Mouse (Mus musculus) limb, embryonic 11.5 days (tissue): ENCODE data around the gene Carns1. TPM values are rescaled to one million over a fixed set of nuclear protein-coding genes. Genes with fewer than 3 reads are reported as not detected.

Source experiments
- ATAC-seq: fragments of 200-750 bp; cut with Nextera tagmentation; 2 replicates; pipeline ENCODE4 v1.8.0; 2017; ENCODE audit warnings: low read depth; ENCODE audit not compliant: insufficient number of reproducible peaks, low FRiP score, low TSS enrichment
- DNase-seq: peaks from one replicate; pipeline ENCODE4 v3.0.0-alpha.2; 2015; ENCODE audit warnings: low spot score
- H3K27ac ChIP-seq: fragments of 300-500 bp; sonication (generic); replicated peaks from 2 replicates; pipeline ENCODE4 v1.5.1; 2014; ENCODE audit warnings: low read depth, mild to moderate bottlenecking, low read length
- H3K27me3 ChIP-seq: fragments of 300-500 bp; sonication (generic); 2 replicates; pipeline ENCODE4 v1.6.1; 2014; ENCODE audit warnings: mild to moderate bottlenecking, low read length, mixed read lengths; ENCODE audit not compliant: control insufficient read depth, insufficient read depth
- H3K36me3 ChIP-seq: fragments of 300-500 bp; sonication (generic); 2 replicates; pipeline ENCODE4 v1.6.1; 2014; ENCODE audit warnings: mild to moderate bottlenecking, low read length, moderate library complexity, mixed read lengths; ENCODE audit not compliant: control insufficient read depth, insufficient read depth
- H3K4me1 ChIP-seq: fragments of 300-500 bp; sonication (generic); 2 replicates; pipeline ENCODE4 v1.6.1; 2014; ENCODE audit warnings: low read length, mixed read lengths; ENCODE audit not compliant: control insufficient read depth, insufficient read depth
- H3K4me2 ChIP-seq: fragments of 300-500 bp; sonication (generic); 2 replicates; pipeline ENCODE4 v1.6.1; 2014; ENCODE audit warnings: low read depth, mild to moderate bottlenecking, moderate library complexity; ENCODE audit not compliant: severe bottlenecking
- H3K4me3 ChIP-seq: fragments of 300-500 bp; sonication (generic); 2 replicates; pipeline ENCODE4 v1.5.1; 2014; ENCODE audit warnings: low read depth, low read length
- H3K9ac ChIP-seq: fragments of 300-500 bp; sonication (generic); 2 replicates; pipeline ENCODE4 v1.6.1; 2014; ENCODE audit warnings: mild to moderate bottlenecking, low read length
- H3K9me3 ChIP-seq: fragments of 300-500 bp; sonication (generic); 2 replicates; pipeline ENCODE4 v1.6.1; 2016; ENCODE audit warnings: low read length; ENCODE audit not compliant: control insufficient read depth
- WGBS: fragments of 180-500 bp; shearing (Covaris S2); extraction: QIAGEN DNeasy Blood & Tissue Kit; methylation state at CpG from one replicate; pipeline ENCODE4 v1.1.7; 2014; 5-methylcytosine and 5-hydroxymethylcytosine counted together
- polyA plus RNA-seq: library from polyadenylated mRNA; unstranded; fragments of >200 nt; fragmentation: Nextera tagmentation; extraction: Ambion mirVana; gene quantifications from 2 replicates; pipeline ENCODE4 v1.2.1, GENCODE M21; 2014

The Carns1 gene
- polyA plus RNA-seq, 1 experiment from 2014 or later = 2.1 TPM

GRCm38 (mm10) chr19:4152445-4153231 lies 22.6 kb downstream of the Carns1 start:
- H3K9me3 ChIP-seq = no peaks in the 10 kb centered on the region
- H3K9ac ChIP-seq = no peak overlapping the region
- no peak overlapping the region for H3K4me2 ChIP-seq
- WGBS = 85% methylated on average over 8 of the region's 8 CpGs
- H3K27me3 ChIP-seq = no peaks in the 10 kb centered on the region
- ATAC-seq (no peak), DNase-seq (no peak)
- H3K27ac ChIP-seq = no peak overlapping the region
- peaks cover 14% of the 10 kb centered on the region for H3K4me1 ChIP-seq
- H3K4me3 ChIP-seq = no peak overlapping the region
- peaks cover 21% of the 10 kb centered on the region for H3K36me3 ChIP-seq

DNA sequence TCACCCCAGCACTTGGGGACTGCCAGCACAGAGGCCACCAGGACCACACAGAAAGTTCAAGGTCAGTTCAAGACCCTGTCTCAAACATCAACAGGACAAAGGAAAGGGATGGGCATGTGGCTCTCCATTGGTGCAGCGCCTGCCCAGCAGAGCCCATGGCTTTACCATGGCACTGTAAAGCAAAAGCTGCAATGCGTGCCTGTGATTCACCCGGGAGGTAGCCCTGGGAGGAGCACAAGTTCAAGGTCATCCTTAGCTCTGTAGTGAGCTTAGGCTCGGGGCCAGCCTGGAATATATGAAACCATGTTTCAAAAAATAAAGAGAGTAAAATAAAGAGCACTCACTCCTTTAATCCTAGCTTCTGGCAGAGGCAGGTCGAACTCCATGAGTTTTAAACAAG lies 23.4 kb downstream of the Carns1 start:
- no peak overlapping the region for H3K27ac ChIP-seq
- no peak overlapping the region for H3K4me3 ChIP-seq
- H3K9me3 ChIP-seq = no peaks in the 10 kb centered on the region
- WGBS = 91% methylated on average over 5 of the region's 5 CpGs
- no peak overlapping the region for H3K4me2 ChIP-seq
- peaks cover 17% of the 10 kb centered on the region for H3K36me3 ChIP-seq
- DNase-seq (no peak), ATAC-seq (no peak)
- peaks cover 15% of the 10 kb centered on the region for H3K4me1 ChIP-seq
- no peak overlapping the region for H3K9ac ChIP-seq
- H3K27me3 ChIP-seq = no peaks in the 10 kb centered on the region

GRCm38 (mm10) chr19:4151488-4151860 lies 23.8 kb downstream of the Carns1 start:
- Histone ChIP-seq H3K4me1 (peaks cover 15% of the 10 kb centered on the region), H3K27ac (no peak overlapping the region), H3K9ac (no peak overlapping the region), H3K27me3 (no peaks in the 10 kb centered on the region), H3K9me3 (no peaks in the 10 kb centered on the region), H3K4me2 (no peak overlapping the region), H3K4me3 (no peak overlapping the region), H3K36me3 (peaks cover 17% of the 10 kb centered on the region)
- 72% methylated on average over 5 of the region's 5 CpGs for WGBS
- ATAC-seq = no peak
- DNase-seq = no peak

- Histone ChIP-seq H3K36me3 (peaks cover 11% of the 10 kb centered on the region), H3K4me1 (peaks cover 15% of the 10 kb centered on the region)
These were observed 24.5 kb downstream of the Carns1 start for GRCm38 (mm10) chr19:4150567-4151487.

DNA sequence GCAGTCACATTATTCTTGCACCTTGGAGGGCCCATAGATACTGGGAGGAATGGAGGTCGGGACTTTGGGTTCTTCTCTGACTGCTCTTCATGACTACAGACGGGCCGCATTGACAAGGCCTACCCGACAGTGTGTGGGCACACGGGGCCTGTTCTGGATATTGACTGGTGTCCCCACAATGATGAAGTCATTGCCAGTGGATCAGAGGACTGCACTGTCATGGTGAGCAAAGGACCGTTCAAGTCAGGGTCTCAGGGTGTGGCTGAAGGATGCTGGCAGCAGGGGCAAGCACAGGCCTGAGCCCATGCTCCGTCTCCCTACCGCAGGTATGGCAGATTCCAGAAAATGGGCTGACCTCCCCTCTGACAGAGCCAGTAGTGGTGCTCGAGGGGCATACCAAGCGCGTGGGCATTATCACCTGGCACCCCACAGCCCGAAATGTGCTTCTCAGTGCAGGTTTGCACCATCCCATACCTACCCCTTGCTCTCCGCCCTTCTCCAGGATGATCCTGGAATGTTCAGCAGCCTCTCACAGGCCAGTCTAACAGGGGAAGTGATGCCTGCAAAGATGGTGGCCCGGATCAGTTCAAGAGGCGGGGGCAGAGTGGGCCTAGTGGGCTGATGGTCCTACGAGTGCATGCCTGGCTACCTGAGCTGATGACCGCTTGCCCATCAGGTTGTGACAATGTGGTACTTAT lies 25.4 kb downstream of the Carns1 start:
- ATAC-seq (no peak), DNase-seq (no peak)
- Histone ChIP-seq H3K9ac (no peak overlapping the region), H3K4me2 (no peak overlapping the region), H3K27me3 (no peaks in the 10 kb centered on the region), H3K36me3 (peaks cover 11% of the 10 kb centered on the region), H3K9me3 (no peaks in the 10 kb centered on the region), H3K4me1 (peaks cover 15% of the 10 kb centered on the region), H3K27ac (no peak overlapping the region), H3K4me3 (no peak overlapping the region)
- 96% methylated on average over 17 of the region's 17 CpGs for WGBS

More at GRCm38 (mm10) chr19:4150567-4151487, 24.5 kb downstream of the Carns1 start:
- Histone ChIP-seq H3K27ac (no peak overlapping the region), H3K9me3 (no peaks in the 10 kb centered on the region), H3K4me2 (no peak overlapping the region), H3K9ac (no peak overlapping the region), H3K4me3 (no peak overlapping the region), H3K27me3 (no peaks in the 10 kb centered on the region)
- DNase-seq = no peak
- ATAC-seq = no peak
- 91% methylated on average over 22 of the region's 22 CpGs for WGBS

- Histone ChIP-seq H3K27ac (no peak overlapping the region), H3K9ac (peak overlapping the region; percentile 85), H3K9me3 (no peaks in the 10 kb centered on the region), H3K4me3 (peak overlapping the region; percentile 86), H3K4me2 (peak overlapping the region; percentile 90), H3K4me1 (peaks cover 15% of the 10 kb centered on the region), H3K36me3 (peaks cover 11% of the 10 kb centered on the region), H3K27me3 (no peaks in the 10 kb centered on the region)
- ATAC-seq = no peak
- WGBS = 82% methylated on average over 11 of the region's 11 CpGs
- no peak for DNase-seq
These were observed 26.0 kb downstream of the Carns1 start for GRCm38 (mm10) chr19:4149283-4149682.

GRCm38 (mm10) chr19:4148819-4149218 lies 26.5 kb downstream of the Carns1 start:
- Histone ChIP-seq H3K4me1 (peaks cover 15% of the 10 kb centered on the region), H3K9me3 (no peaks in the 10 kb centered on the region), H3K9ac (peak overlapping the region; percentile 85), H3K27ac (0 out of 2 replicates have a peak overlapping the region, but pooled peaks have one; percentile 36), H3K4me3 (peak overlapping the region; percentile 86), H3K36me3 (peaks cover 11% of the 10 kb centered on the region), H3K4me2 (peak overlapping the region; percentile 90), H3K27me3 (no peaks in the 10 kb centered on the region)
- ATAC-seq = no peak
- no peak for DNase-seq
- WGBS = 4% methylated on average over 8 of the region's 8 CpGs

- Histone ChIP-seq H3K36me3 (peaks cover 11% of the 10 kb centered on the region), H3K4me1 (peaks cover 15% of the 10 kb centered on the region), H3K27me3 (no peaks in the 10 kb centered on the region), H3K9ac (peak within 1 kb of the TSS; percentile 85), H3K9me3 (no peaks in the 10 kb centered on the region), H3K4me2 (peak within 1 kb of the TSS; percentile 90), H3K27ac (0 out of 2 replicates have a peak within 1 kb of the TSS, but pooled peaks have one; percentile 36), H3K4me3 (peak within 1 kb of the TSS; percentile 86)
- peak; percentile 92 for ATAC-seq
- DNase-seq = peak; percentile 98
- WGBS = under 1% methylated on average over 20 of the region's 33 CpGs
These were observed 26.8 kb downstream of the Carns1 start, which contains the start of gene Coro1b for GRCm38 (mm10) chr19:4148491-4148806. TSS of gene Coro1b (plus strand) at chr19:4148619.
